Mouse (Mus musculus) E14TG2a.4 (cell line): ENCODE data around the gene Ier2.

Experiments used
- CTCF ChIP-seq: conservative IDR thresholded peaks from 2 replicates; pipeline ENCODE4 v1.5.1; 2014; ENCODE audit warnings: low read length
- POU5F1 ChIP-seq: IDR thresholded peaks from 2 replicates; pipeline ENCODE4 v1.6.1; 2014; ENCODE audit warnings: low read length, borderline replicate concordance

DNA sequence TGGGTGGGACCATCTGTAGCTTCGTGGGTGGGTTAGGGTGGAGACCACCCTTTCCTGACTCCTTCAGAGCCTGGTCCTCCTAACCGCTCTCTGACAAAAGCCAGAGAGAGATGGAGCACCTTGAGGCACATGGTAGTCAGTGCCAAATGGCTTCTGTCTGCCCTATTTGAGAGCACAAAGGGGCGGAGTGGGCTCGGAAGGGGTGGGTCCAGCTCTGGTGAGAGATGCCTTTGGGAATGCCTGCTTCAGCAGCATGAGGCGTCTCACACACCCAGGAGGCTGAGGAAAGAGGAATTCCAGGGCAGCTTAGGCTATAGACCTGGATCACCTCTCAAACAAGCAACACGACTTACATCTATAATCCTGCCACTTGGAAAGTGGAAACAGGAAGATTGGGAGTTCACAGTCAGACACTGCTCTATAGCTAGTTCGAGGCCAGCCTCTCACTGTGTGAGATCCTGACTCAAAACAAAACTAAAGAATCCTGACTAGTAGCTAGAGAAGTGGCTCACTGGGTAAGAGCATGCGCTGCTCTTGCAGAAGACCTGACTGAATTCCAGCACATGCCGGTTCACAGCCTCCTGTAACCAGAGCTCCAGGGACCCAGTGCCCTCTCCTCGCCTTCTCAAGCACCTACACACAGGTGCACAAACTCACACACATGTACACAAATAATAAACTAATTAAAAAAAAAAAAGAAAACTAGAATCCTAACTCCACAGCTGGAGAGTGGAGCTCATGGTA lies 28.6 kb downstream of the Ier2 start:
- TF ChIP-seq CTCF (no peak), POU5F1 (no peak)
